ENCODE assay signal across 5 mouse cellular contexts in genomic region chr7:43267359-43267758, GRCm38 (mm10). TPM values are rescaled to one million over a fixed set of nuclear protein-coding genes. Genes with fewer than 3 reads are reported as not detected.
A peak's percentile ranks its signal among the peaks of the same experiment; 100 is the strongest.
DNase-seq lines count a peak whose midpoint lies in the region; TF ChIP-seq lines count a peak whose summit lies in the region.
"Not testable (repeated sequence)": the region's sequence is repeated elsewhere in the genome, so short reads cannot be mapped to it uniquely, and the experiment has no call there.

No protein-coding gene starts in this region.

- not testable (repeated sequence) for H3K27me3 ChIP-seq in CH12.LX (replicated peaks); ES-Bruce4 (ENCODE audit: control insufficient read depth, insufficient read depth, low read length, poor library complexity, severe bottlenecking); testis, adult 2 months (ENCODE audit: control insufficient read depth, insufficient read depth, low read length)

- H3K9me3 ChIP-seq in CH12.LX (replicated peaks; ENCODE audit: low read length); ES-Bruce4 (replicated peaks; ENCODE audit: control insufficient read depth, insufficient read depth, low read length, poor library complexity, severe bottlenecking); ES-E14 (ENCODE audit: control insufficient read depth, insufficient read depth, low read depth, low read length): not testable (repeated sequence)

- dilution Hi-C loops in CH12.LX (cut with MboI; ENCODE audit: extremely low pct_ligation_motif_present, extremely low pct_unique_long_range_greater_than_20kb, low sequenced_read_pairs), result not testable (repeated sequence)

- in situ Hi-C loops in CH12.LX (cut with MboI; ENCODE audit: low pct_ligation_motif_present, low pct_unique_long_range_greater_than_20kb, low sequenced_read_pairs); ES-E14 (cut with MboI; ENCODE audit: low sequenced_read_pairs in 2 of 2, unreplicated experiment in 2 of 2): not testable (repeated sequence)

- TF ChIP-seq POLR2A in CH12.LX (IDR thresholded peaks at IDR 0.05; ENCODE audit: low read depth, low read length); testis, adult 2 months (IDR thresholded peaks at IDR 0.05; ENCODE audit: control insufficient read depth, low read depth, low read length): not testable (repeated sequence)
- TF ChIP-seq POLR2A in ES-Bruce4 (IDR thresholded peaks at IDR 0.05; ENCODE audit: insufficient read depth, low read length), result peak; percentile 42

- H3K4me2 ChIP-seq in CH12.LX (ENCODE audit: insufficient read depth, low read depth, poor library complexity, severe bottlenecking), result not testable (repeated sequence)

- DNase-seq in CH12.LX (ENCODE audit: extremely low read depth), result not testable (repeated sequence)
- peak; percentile 59 for DNase-seq in ES-E14 (ENCODE audit: low read depth, low spot score)
- peak; percentile 59 for DNase-seq in WW6 (ENCODE audit: low read depth, low spot score)

- not testable (repeated sequence) for H3K4me1 ChIP-seq in CH12.LX (ENCODE audit: control insufficient read depth in 1 of 2, insufficient read depth in 2 of 2); ES-Bruce4 (ENCODE audit: control insufficient read depth, insufficient read depth, low read length); ES-E14 (ENCODE audit: control insufficient read depth in 2 of 2, insufficient read depth in 2 of 2, low read length in 2 of 2, poor library complexity in 1 of 2); testis, adult 2 months (ENCODE audit: control insufficient read depth, insufficient read depth, low read length)

- TF ChIP-seq RAD21 in CH12.LX (IDR thresholded peaks at IDR 0.05; ENCODE audit: low read depth, low read length), result not testable (repeated sequence)

- not testable (repeated sequence) for H3K9ac ChIP-seq in CH12.LX (ENCODE audit: insufficient read depth, low read depth)
- peak overlapping the region; percentile 71 for H3K9ac ChIP-seq in ES-Bruce4 (ENCODE audit: low read depth, poor library complexity, severe bottlenecking)
- H3K9ac ChIP-seq in ES-E14 (ENCODE audit: insufficient read depth, low read depth, low read length, poor library complexity, severe bottlenecking), result peak overlapping the region; percentile 77

- TF ChIP-seq CTCF in CH12.LX (conservative IDR thresholded peaks at IDR 0.05 in 1 of 2, IDR thresholded peaks at IDR 0.05 in 1 of 2; ENCODE audit: low read depth in 2 of 2, low read length in 2 of 2); ES-Bruce4 (IDR thresholded peaks at IDR 0.05; ENCODE audit: low read depth, low read length); testis, adult 2 months (IDR thresholded peaks at IDR 0.05; ENCODE audit: control insufficient read depth, insufficient read depth, insufficient replicate concordance, low read depth, low read length): not testable (repeated sequence)

- not testable (repeated sequence) for H3K79me2 ChIP-seq in CH12.LX (replicated peaks; ENCODE audit: control insufficient read depth, extremely low read depth, insufficient read depth, poor library complexity, severe bottlenecking)

- H3K36me3 ChIP-seq in CH12.LX (replicated peaks in 1 of 2; ENCODE audit: control insufficient read depth in 1 of 2, insufficient read depth in 1 of 2, low read length in 1 of 2); ES-E14 (ENCODE audit: control insufficient read depth, insufficient read depth, low read length, poor library complexity, severe bottlenecking); testis, adult 2 months (ENCODE audit: control insufficient read depth, insufficient read depth, low read length): not testable (repeated sequence)
- peaks cover 13% of the 10 kb centered on the region for H3K36me3 ChIP-seq in ES-Bruce4 (ENCODE audit: control insufficient read depth, insufficient read depth, low read length, poor library complexity, severe bottlenecking)

- not testable (repeated sequence) for H3K4me3 ChIP-seq in CH12.LX (replicated peaks in 1 of 3; ENCODE audit: low read depth in 2 of 3, low read length in 2 of 3, poor library complexity in 1 of 3)
- peak overlapping the region; percentile 97 for H3K4me3 ChIP-seq in ES-Bruce4 (ENCODE audit: low read depth, low read length)
- H3K4me3 ChIP-seq in ES-E14 (ENCODE audit: insufficient read depth in 1 of 2, low read depth in 1 of 2, low read length in 2 of 2, poor library complexity in 1 of 2, severe bottlenecking in 1 of 2), result peak overlapping the region; percentile 76 to 90
- peak overlapping the region; percentile 54 for H3K4me3 ChIP-seq in testis, adult 2 months (ENCODE audit: control insufficient read depth, low read depth, low read length)

- not testable (repeated sequence) for TF ChIP-seq EP300 in CH12.LX (IDR thresholded peaks at IDR 0.05; ENCODE audit: low read length)
- peak; percentile 88 for TF ChIP-seq EP300 in ES-Bruce4 (IDR thresholded peaks at IDR 0.05; ENCODE audit: insufficient read depth, low read depth, low read length)

- H3K27ac ChIP-seq in CH12.LX (ENCODE audit: insufficient read depth, low read depth), result not testable (repeated sequence)
- H3K27ac ChIP-seq in ES-Bruce4 (ENCODE audit: insufficient read depth, low read length) (peak overlapping the region; percentile 87), ES-E14 (ENCODE audit: insufficient read depth, low read depth, low read length, poor library complexity, severe bottlenecking) (peak overlapping the region; percentile 80)
- peak overlapping the region; percentile 39; the same call in 1 of the 2 replicates for H3K27ac ChIP-seq in testis, adult 2 months (ENCODE audit: control insufficient read depth, insufficient read depth, low read depth, low read length)

TF ChIP-seq in CH12.LX, 34 proteins besides CTCF, POLR2A, EP300 and RAD21:
- TF ChIP-seq BHLHE40 (IDR thresholded peaks at IDR 0.05; ENCODE audit: low read depth, low read length) (peak; percentile 63), MXI1 (IDR thresholded peaks at IDR 0.05; ENCODE audit: low read depth, low read length) (peak; percentile 71; the same call in 1 of the 2 replicates), MAX (IDR thresholded peaks at IDR 0.05; ENCODE audit: low read length) (0 out of 2 replicates have a peak, but pooled peaks have one; percentile 24), NRF1 (IDR thresholded peaks at IDR 0.05; ENCODE audit: low read depth, low read length) (peak; percentile 80)

TF ChIP-seq in ES-E14, 5 proteins besides CTCF, POLR2A, EP300 and RAD21:
- peak; percentile 66; the same call in 1 of the 2 replicates for TF ChIP-seq CHD2 (IDR thresholded peaks at IDR 0.05; ENCODE audit: low read depth, low read length)

RNA-seq across cellular contexts. Expression of gene Zfp715, which starts 45.7 kb away (rescaled TPM):
- total RNA-seq in CH12.LX (2012; rRNA removed) (9.8 and 10.9 TPM in 2 replicates), CH12.LX (2014; rRNA removed) (17.1 and 19.1 TPM in 2 replicates), ES-E14 (2012; rRNA removed) (12.9 and 13.6 TPM in 2 replicates)
- polyA plus RNA-seq in CH12.LX (2012; ENCODE audit: insufficient read length, low read depth) (10.7 and 13.3 TPM in 2 replicates), ES-Bruce4 (2011; ENCODE audit: insufficient read depth, insufficient read length, low read depth, missing spikeins) (19.4 and 20.1 TPM in 2 replicates)
- polyA plus RNA-seq in testis, adult 2 months (2012; rRNA removed), result 6.7 TPM in 2 replicates
